Mouse (Mus musculus): ENCODE results near the gene Plekhg5. TPM values are rescaled to one million over a fixed set of nuclear protein-coding genes. Genes with fewer than 3 reads are reported as not detected.

Plekhg5 gene
- total and polyA plus RNA-seq, 3 experiments: 11.5 to 20.5 (median 16.7) TPM

- intact Hi-C loops (cut with DNase I): no loop called here
- H3K4me3 ChIP-seq: no peak overlapping the region
These were observed 15.8 kb downstream of the Plekhg5 start for GRCm38 (mm10) chr4:152088133-152088532.

DNA sequence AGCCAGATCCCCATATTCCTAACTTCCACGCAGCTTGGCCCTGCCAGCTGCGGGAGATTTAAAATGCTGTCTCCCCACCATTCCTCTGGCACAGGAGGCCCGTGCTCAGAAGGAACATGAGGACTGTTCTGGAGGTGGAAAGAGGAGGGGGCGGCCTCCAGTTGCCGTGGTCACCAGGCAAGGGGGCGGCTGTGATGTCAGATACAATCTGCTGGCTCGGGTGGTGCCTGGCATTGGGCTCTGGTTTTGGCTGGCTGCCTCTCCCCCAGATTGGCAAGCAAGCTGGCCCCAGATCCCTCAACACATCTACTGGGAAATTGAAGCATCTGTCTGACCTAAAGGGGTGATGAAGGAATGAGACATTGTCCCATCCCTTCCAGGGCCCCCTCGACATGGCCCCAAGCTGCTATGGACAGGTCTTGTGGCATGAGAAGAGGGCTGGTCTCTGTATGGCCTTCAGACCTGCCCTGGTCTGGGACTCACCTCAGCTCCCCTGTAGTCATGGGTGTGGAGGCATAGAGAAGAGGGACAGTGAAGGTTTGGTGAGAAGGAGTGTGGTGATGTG lies 16.3 kb downstream of the Plekhg5 start:
- intact Hi-C loops (cut with DNase I): no loop called here
- peak in 1 of 2 experiments; percentile 18 for DNase-seq
- Histone ChIP-seq H3K27ac (no peak overlapping the region; the same call in 1 of the 2 replicates), H3K4me3 (no peak overlapping the region), H3K79me2 (replicated peaks; ENCODE audit: control insufficient read depth, insufficient read depth, low read length) (no peaks in the 10 kb centered on the region; the same call in 1 of the 2 replicates), H3K27me3 (ENCODE audit: control insufficient read depth, insufficient read depth, low read length) (no peaks in the 10 kb centered on the region), H3K36me3 (ENCODE audit: control insufficient read depth, insufficient read depth, low read length) (no peaks in the 10 kb centered on the region), H3K9ac (ENCODE audit: low read depth, low read length) (no peak overlapping the region), H3K4me1 (ENCODE audit: control insufficient read depth, insufficient read depth, low read length) (peaks cover 7% of the 10 kb centered on the region)
- TF ChIP-seq CTCF (IDR thresholded peaks at IDR 0.05) (no peak), POLR2A (IDR thresholded peaks at IDR 0.05; ENCODE audit: insufficient read depth, low read depth, low read length) (no peak), EP300 (IDR thresholded peaks at IDR 0.05; ENCODE audit: insufficient read depth, low read depth, low read length) (no peak)
- WGBS: 74% methylated on average over 8 of the region's 8 CpGs

More at GRCm38 (mm10) chr4:152088133-152088532, 15.8 kb downstream of the Plekhg5 start:
- peak in 1 of 2 experiments; percentile 45 for DNase-seq
- H3K4me1 ChIP-seq (ENCODE audit: control insufficient read depth, insufficient read depth, low read length): peaks cover 7% of the 10 kb centered on the region
- WGBS: 50% methylated on average over 4 of the region's 4 CpGs
- no peak overlapping the region for H3K9ac ChIP-seq (ENCODE audit: low read depth, low read length)
- no peak overlapping the region; the same call in 1 of the 2 replicates for H3K27ac ChIP-seq
- no peak for TF ChIP-seq POLR2A (IDR thresholded peaks at IDR 0.05; ENCODE audit: insufficient read depth, low read depth, low read length)
- no peak for TF ChIP-seq EP300 (IDR thresholded peaks at IDR 0.05; ENCODE audit: insufficient read depth, low read depth, low read length)
- TF ChIP-seq CTCF (IDR thresholded peaks at IDR 0.05): no peak
- H3K27me3 ChIP-seq (ENCODE audit: control insufficient read depth, insufficient read depth, low read length): no peaks in the 10 kb centered on the region
- no peaks in the 10 kb centered on the region; the same call in 1 of the 2 replicates for H3K79me2 ChIP-seq (replicated peaks; ENCODE audit: control insufficient read depth, insufficient read depth, low read length)
- H3K36me3 ChIP-seq (ENCODE audit: control insufficient read depth, insufficient read depth, low read length): no peaks in the 10 kb centered on the region

DNA sequence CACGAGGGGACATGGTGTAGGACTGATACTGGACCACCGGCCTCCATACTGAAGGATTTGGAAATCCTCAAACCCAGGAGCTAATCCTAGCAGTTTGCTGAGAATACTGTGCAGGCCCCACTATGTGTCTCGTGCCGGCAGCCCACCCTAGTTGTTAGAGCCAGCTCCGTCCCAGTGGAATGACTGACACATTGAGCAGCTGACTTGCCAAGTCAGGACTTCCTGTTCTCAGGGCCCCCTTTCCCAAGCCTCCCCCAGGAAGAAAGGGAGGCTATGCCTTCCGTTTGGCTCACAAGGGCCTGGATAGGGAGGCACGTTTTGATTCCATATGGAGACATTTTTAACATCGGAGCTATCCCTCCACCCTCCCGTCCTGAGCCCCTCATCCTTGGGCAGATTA lies 17.9 kb downstream of the Plekhg5 start:
- Histone ChIP-seq H3K4me3 (no peak overlapping the region), H3K4me1 (ENCODE audit: control insufficient read depth, insufficient read depth, low read length) (peaks cover 7% of the 10 kb centered on the region), H3K27me3 (ENCODE audit: control insufficient read depth, insufficient read depth, low read length) (no peaks in the 10 kb centered on the region), H3K36me3 (ENCODE audit: control insufficient read depth, insufficient read depth, low read length) (no peaks in the 10 kb centered on the region), H3K79me2 (replicated peaks; ENCODE audit: control insufficient read depth, insufficient read depth, low read length) (no peaks in the 10 kb centered on the region; the same call in 1 of the 2 replicates), H3K9ac (ENCODE audit: low read depth, low read length) (no peak overlapping the region), H3K27ac (no peak overlapping the region)
- 48% methylated on average over 9 of the region's 9 CpGs for WGBS
- intact Hi-C loops (cut with DNase I): no loop called here
- DNase-seq: peak in 1 of 2 experiments; percentile 18
- TF ChIP-seq EP300 (IDR thresholded peaks at IDR 0.05; ENCODE audit: insufficient read depth, low read depth, low read length): no peak

DNA sequence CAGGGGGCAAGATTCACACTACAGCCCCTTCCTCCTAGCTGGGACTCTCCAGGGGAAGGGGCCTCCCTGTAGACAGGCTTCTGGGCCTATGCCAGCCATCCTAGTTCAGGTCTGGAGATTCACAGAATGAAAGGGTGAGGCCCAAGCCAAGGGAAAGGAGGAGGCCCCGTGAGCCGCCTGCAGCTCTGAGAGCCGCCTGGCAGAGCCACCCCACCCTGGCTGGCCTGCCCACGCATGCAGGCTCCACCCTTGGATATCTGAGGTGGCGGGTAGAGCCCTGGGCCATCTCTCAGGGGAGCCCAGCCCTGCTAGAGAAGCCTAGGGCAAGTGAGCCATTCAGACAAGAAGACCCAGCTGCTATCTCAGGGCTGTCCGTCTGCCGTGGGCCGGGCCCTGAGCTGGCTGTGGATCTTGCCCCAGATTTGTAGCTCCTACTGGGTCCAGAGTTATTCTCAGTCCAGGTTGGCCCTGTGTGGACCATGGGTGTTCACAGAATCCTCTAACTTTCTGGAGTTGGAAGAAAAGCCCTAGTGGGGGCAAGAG lies 20.5 kb downstream of the Plekhg5 start:
- H3K4me3 ChIP-seq: no peak overlapping the region
- intact Hi-C loops (cut with DNase I): no loop called here
- WGBS: 63% methylated on average over 8 of the region's 8 CpGs
- peaks cover 4% of the 10 kb centered on the region for H3K4me1 ChIP-seq (ENCODE audit: control insufficient read depth, insufficient read depth, low read length)
- peak in 1 of 2 experiments; percentile 25 for DNase-seq
- no peaks in the 10 kb centered on the region for H3K36me3 ChIP-seq (ENCODE audit: control insufficient read depth, insufficient read depth, low read length)
- H3K27me3 ChIP-seq (ENCODE audit: control insufficient read depth, insufficient read depth, low read length): no peaks in the 10 kb centered on the region
- no peak for TF ChIP-seq POLR2A (IDR thresholded peaks at IDR 0.05; ENCODE audit: insufficient read depth, low read depth, low read length)
- TF ChIP-seq CTCF (IDR thresholded peaks at IDR 0.05): no peak
- TF ChIP-seq EP300 (IDR thresholded peaks at IDR 0.05; ENCODE audit: insufficient read depth, low read depth, low read length): no peak
- H3K79me2 ChIP-seq (replicated peaks; ENCODE audit: control insufficient read depth, insufficient read depth, low read length): no peaks in the 10 kb centered on the region
- no peak overlapping the region for H3K27ac ChIP-seq
- no peak overlapping the region for H3K9ac ChIP-seq (ENCODE audit: low read depth, low read length)

- Histone ChIP-seq H3K9ac (ENCODE audit: low read depth, low read length) (no peak overlapping the region), H3K27ac (no peak overlapping the region), H3K27me3 (ENCODE audit: control insufficient read depth, insufficient read depth, low read length) (no peaks in the 10 kb centered on the region), H3K36me3 (ENCODE audit: control insufficient read depth, insufficient read depth, low read length) (no peaks in the 10 kb centered on the region), H3K4me1 (ENCODE audit: control insufficient read depth, insufficient read depth, low read length) (peaks cover 3% of the 10 kb centered on the region; the same call in 1 of the 2 replicates), H3K79me2 (replicated peaks; ENCODE audit: control insufficient read depth, insufficient read depth, low read length) (no peaks in the 10 kb centered on the region), H3K4me3 (no peak overlapping the region)
- WGBS: 69% methylated on average over 12 of the region's 12 CpGs
- no peak for DNase-seq
- no peak for TF ChIP-seq POLR2A (IDR thresholded peaks at IDR 0.05; ENCODE audit: insufficient read depth, low read depth, low read length)
- no peak for TF ChIP-seq CTCF (IDR thresholded peaks at IDR 0.05)
- intact Hi-C loops (cut with DNase I): loop anchor here (2.0 kb wide), 1 partner anchor 113 kb away; no protein-coding TSS in a partner anchor
These were observed 21.9 kb downstream of the Plekhg5 start for GRCm38 (mm10) chr4:152094233-152094632.
